ENCODE assay signal across 27 mouse cellular contexts in genomic region chr12:77099521-77099920, GRCm38 (mm10).
"Had no signal": no experiment of that assay in that cellular context is flagged by ENCODE, and none has a peak within 500 bp of the region (broad histone marks: within the 10 kb centered on the region; RNA-seq: fewer than 3 reads in every experiment).

No protein-coding gene starts in this region.

- H3K4me2 ChIP-seq: embryonic facial prominence, embryonic 12.5 days; embryonic facial prominence, embryonic 13.5 days; embryonic facial prominence, embryonic 15.5 days; forebrain, embryonic 12.5 days; forebrain, embryonic 13.5 days; forebrain, embryonic 15.5 days had no signal

- H3K27ac ChIP-seq: embryonic facial prominence, embryonic 10.5 days; embryonic facial prominence, embryonic 12.5 days; embryonic facial prominence, embryonic 13.5 days; embryonic facial prominence, embryonic 15.5 days; forebrain, embryonic 10.5 days; forebrain, embryonic 12.5 days; forebrain, embryonic 13.5 days; forebrain, embryonic 15.5 days; gastrocnemius, adult 2 months; heart, adult 2 months had no signal

- H3K9me3 ChIP-seq: embryonic facial prominence, embryonic 10.5 days; embryonic facial prominence, embryonic 12.5 days; embryonic facial prominence, embryonic 13.5 days; embryonic facial prominence, embryonic 15.5 days; forebrain, embryonic 10.5 days; forebrain, embryonic 12.5 days; forebrain, embryonic 13.5 days; forebrain, embryonic 15.5 days had no signal

- H3K9ac ChIP-seq: embryonic facial prominence, embryonic 12.5 days; embryonic facial prominence, embryonic 13.5 days; embryonic facial prominence, embryonic 15.5 days; forebrain, embryonic 12.5 days; forebrain, embryonic 13.5 days; forebrain, embryonic 15.5 days; forebrain, postnatal 0 days had no signal

- H3K27me3 ChIP-seq: embryonic facial prominence, embryonic 12.5 days; embryonic facial prominence, embryonic 13.5 days; embryonic facial prominence, embryonic 15.5 days; forebrain, embryonic 12.5 days; forebrain, embryonic 13.5 days; forebrain, embryonic 15.5 days had no signal

- ATAC-seq: forebrain, embryonic 13.5 days; forebrain, embryonic 14.5 days; forebrain, embryonic 15.5 days; forebrain, embryonic 16.5 days; forebrain, postnatal 0 days had no signal

- H3K36me3 ChIP-seq: embryonic facial prominence, embryonic 10.5 days; embryonic facial prominence, embryonic 12.5 days; embryonic facial prominence, embryonic 13.5 days; embryonic facial prominence, embryonic 15.5 days; forebrain, embryonic 10.5 days; forebrain, embryonic 12.5 days; forebrain, embryonic 15.5 days had no signal

- DNase-seq: cerebellum, adult 8-10 months; cerebellum, adult 9-10 months; cerebellum, adult 9-11 months; cerebellum, postnatal 10 days; cerebellum, postnatal 14 days; cerebellum, postnatal 25 days; cerebellum, postnatal 36 days; embryo, embryonic 11 days; forebrain, postnatal 0 days; gastrocnemius, adult 2 months; gastrocnemius, postnatal 10 days; gastrocnemius, postnatal 14 days; gastrocnemius, postnatal 25 days; gastrocnemius, postnatal 36 days; heart, adult 18-20 months; heart, adult 2 months had no signal

- H3K4me3 ChIP-seq: embryonic facial prominence, embryonic 10.5 days; embryonic facial prominence, embryonic 12.5 days; embryonic facial prominence, embryonic 13.5 days; embryonic facial prominence, embryonic 15.5 days; erythroblast, embryonic 14.5 days; forebrain, embryonic 10.5 days; forebrain, embryonic 12.5 days; forebrain, embryonic 13.5 days; forebrain, embryonic 15.5 days; gastrocnemius, adult 2 months; heart, adult 2 months had no signal

- H3K4me1 ChIP-seq: embryonic facial prominence, embryonic 10.5 days; embryonic facial prominence, embryonic 12.5 days; embryonic facial prominence, embryonic 13.5 days; embryonic facial prominence, embryonic 15.5 days; forebrain, embryonic 10.5 days; forebrain, embryonic 12.5 days; forebrain, embryonic 13.5 days; forebrain, embryonic 15.5 days had no signal
